Mouse (Mus musculus): Measurements from ENCODE around the gene Serpine3.

DNA sequence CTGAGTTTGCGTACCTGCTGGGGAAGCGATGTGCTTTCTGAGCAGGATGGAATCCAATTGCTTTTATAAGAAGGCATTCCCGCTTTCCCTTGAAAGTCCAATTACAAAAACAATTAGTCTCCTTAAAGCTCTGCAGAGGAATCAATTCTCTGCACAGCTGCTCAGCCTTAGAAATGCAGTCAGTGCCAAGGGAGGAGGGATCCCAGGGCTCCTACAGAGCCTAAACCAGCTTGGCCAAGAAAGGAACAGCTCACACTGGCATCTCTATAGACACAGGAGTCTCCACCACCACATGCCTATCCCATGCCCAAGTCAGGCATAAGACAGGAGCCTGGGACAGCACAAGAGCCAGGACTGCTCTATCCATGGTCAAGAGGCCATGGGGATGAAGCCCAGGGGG, 41.1 kb upstream of the Serpine3 start:
- TF ChIP-seq CTCF (IDR thresholded peaks at IDR 0.05; ENCODE audit: control insufficient read depth, insufficient read depth, low read length) (no peak), POLR2A (IDR thresholded peaks at IDR 0.05; ENCODE audit: borderline replicate concordance, control insufficient read depth, low read depth, low read length) (no peak)

Data from bone marrow, adult 2 months (tissue).